Mouse (Mus musculus) lung, postnatal 0 days (tissue): ENCODE data around the gene Pip5k1b.

Experiments
- CTCF ChIP-seq: IDR thresholded peaks from 2 replicates; pipeline ENCODE4 v1.5.1; 2016; ENCODE audit warnings: antibody characterized with exemption, mild to moderate bottlenecking
- EP300 ChIP-seq: IDR thresholded peaks from 2 replicates; pipeline ENCODE4 v1.6.1; 2016; ENCODE audit warnings: antibody characterized with exemption, mild to moderate bottlenecking, control low read depth

- TF ChIP-seq CTCF = no peak
- TF ChIP-seq EP300 = no peak
These were observed 86.5 kb downstream of the Pip5k1b start for GRCm38 (mm10) chr19:24469216-24469615.
